Mouse (Mus musculus) limb, embryonic 14.5 days (tissue): ENCODE data around the gene Prkaa1. TPM values are rescaled to one million over a fixed set of nuclear protein-coding genes. Genes with fewer than 3 reads are reported as not detected.

Experiments used
- ATAC-seq: fragments of 200-750 bp; cut with Nextera tagmentation; 2 replicates; pipeline ENCODE4 v1.8.0; 2017; ENCODE audit warnings: low read depth, moderate number of reproducible peaks, moderate TSS enrichment; ENCODE audit not compliant: low FRiP score
- DNase-seq: peaks from one replicate; pipeline ENCODE4 v3.0.0-alpha.2; 2015; ENCODE audit warnings: low spot score
- H3K27ac ChIP-seq: fragments of 300-500 bp; sonication (generic); replicated peaks from 2 replicates; pipeline ENCODE4 v1.5.1; 2014; ENCODE audit warnings: low read depth, mild to moderate bottlenecking, low read length, moderate library complexity, mixed read lengths
- H3K27me3 ChIP-seq: fragments of 300-500 bp; sonication (generic); 2 replicates; pipeline ENCODE4 v1.6.1; 2014; ENCODE audit warnings: low read length, mixed read lengths; ENCODE audit not compliant: control insufficient read depth, insufficient read depth
- H3K36me3 ChIP-seq: fragments of 300-500 bp; sonication (generic); 2 replicates; pipeline ENCODE4 v1.6.1; 2014; ENCODE audit warnings: mild to moderate bottlenecking, low read length, moderate library complexity, mixed read lengths; ENCODE audit not compliant: control insufficient read depth, insufficient read depth
- H3K4me1 ChIP-seq: fragments of 300-500 bp; sonication (generic); 2 replicates; pipeline ENCODE4 v1.6.1; 2014; ENCODE audit warnings: antibody characterized with exemption, low read length, mixed read lengths; ENCODE audit not compliant: control insufficient read depth, insufficient read depth
- H3K4me2 ChIP-seq: fragments of 300-500 bp; sonication (generic); replicated peaks from 2 replicates; pipeline ENCODE4 v1.6.1; 2014; ENCODE audit warnings: low read depth, mild to moderate bottlenecking, low read length, moderate library complexity; ENCODE audit not compliant: severe bottlenecking
- H3K4me3 ChIP-seq: fragments of 300-500 bp; sonication (generic); replicated peaks from 2 replicates; pipeline ENCODE4 v1.5.1; 2014; ENCODE audit warnings: low read length
- H3K9ac ChIP-seq: fragments of 300-500 bp; sonication (generic); 2 replicates; pipeline ENCODE4 v1.6.1; 2014; ENCODE audit warnings: mild to moderate bottlenecking, low read depth, low read length, moderate library complexity; ENCODE audit not compliant: severe bottlenecking
- H3K9me3 ChIP-seq: fragments of 300-500 bp; sonication (generic); 2 replicates; pipeline ENCODE4 v1.6.1; 2016; ENCODE audit warnings: low read length; ENCODE audit not compliant: control insufficient read depth
- POLR2A ChIP-seq: fragments of 200-500 bp; IDR thresholded peaks from 2 replicates; pipeline ENCODE4 v1.8.0; 2012; ENCODE audit warnings: inconsistent platforms, mild to moderate bottlenecking, moderate library complexity, borderline replicate concordance; ENCODE audit not compliant: insufficient read depth, insufficient read length; ENCODE audit errors: extremely low read depth
- WGBS: fragments of 180-500 bp; shearing (Covaris S2); extraction: QIAGEN DNeasy Blood & Tissue Kit; methylation state at CpG from one replicate; pipeline ENCODE4 v1.1.7; 2014; 5-methylcytosine and 5-hydroxymethylcytosine counted together
- polyA plus RNA-seq, 2 experiments: library from polyadenylated mRNA; depleted of rRNA in 1 of 2; stranded (reverse) in 1 of 2; unstranded in 1 of 2; fragments of >200 nt; fragmentation: Nextera tagmentation in 1 of 2; extraction: Ambion mirVana in 1 of 2; gene quantifications; 2 replicates each; pipeline versions ENCODE4 v1.2.1 to v1.2.3; 2012 to 2014

Gene Prkaa1
- polyA plus RNA-seq, 2 experiments, result 13.5 to 17.7 TPM

GRCm38 (mm10) chr15:5106293-5106692 is 37.4 kb upstream of the Prkaa1 start:
- Histone ChIP-seq H3K9ac (no peak overlapping the region), H3K27me3 (no peaks in the 10 kb centered on the region), H3K36me3 (no peaks in the 10 kb centered on the region), H3K9me3 (no peaks in the 10 kb centered on the region), H3K4me2 (no peak overlapping the region), H3K4me3 (no peak overlapping the region), H3K27ac (no peak overlapping the region), H3K4me1 (no peaks in the 10 kb centered on the region)
- no peak for DNase-seq
- 48% methylated on average over 2 of the region's 2 CpGs for WGBS
- no peak for TF ChIP-seq POLR2A
- ATAC-seq, result no peak

- H3K9ac ChIP-seq, result no peak within 1 kb of the TSS
- no peak for ATAC-seq
Observed at GRCm38 (mm10) chr15:5107686-5108654, 35.7 kb upstream of the Prkaa1 start, which contains the start of gene Card6. TSS of gene Card6 (minus strand) at chr15:5108539.

GRCm38 (mm10) chr15:5108655-5109040 is 35.0 kb upstream of the Prkaa1 start:
- Histone ChIP-seq H3K9ac (no peak overlapping the region), H3K4me2 (no peak overlapping the region), H3K4me1 (no peaks in the 10 kb centered on the region), H3K27ac (no peak overlapping the region), H3K36me3 (no peaks in the 10 kb centered on the region), H3K27me3 (no peaks in the 10 kb centered on the region), H3K4me3 (no peak overlapping the region), H3K9me3 (no peaks in the 10 kb centered on the region)
- TF ChIP-seq POLR2A, result no peak
- ATAC-seq, result no peak
- 73% methylated on average over 3 of the region's 3 CpGs for WGBS
- no peak for DNase-seq

More at GRCm38 (mm10) chr15:5107686-5108654, 35.7 kb upstream of the Prkaa1 start, which contains the start of gene Card6:
- Histone ChIP-seq H3K4me2 (no peak within 1 kb of the TSS), H3K4me1 (no peaks in the 10 kb centered on the region), H3K36me3 (no peaks in the 10 kb centered on the region), H3K27ac (no peak within 1 kb of the TSS), H3K27me3 (no peaks in the 10 kb centered on the region), H3K4me3 (no peak within 1 kb of the TSS; the same call in 1 of the 2 replicates), H3K9me3 (no peaks in the 10 kb centered on the region)
- WGBS, result 68% methylated on average over 21 of the region's 21 CpGs
- no peak for TF ChIP-seq POLR2A
- DNase-seq, result no peak

GRCm38 (mm10) chr15:5112651-5113050 is 31.0 kb upstream of the Prkaa1 start:
- Histone ChIP-seq H3K27me3 (no peaks in the 10 kb centered on the region), H3K9me3 (no peaks in the 10 kb centered on the region), H3K4me3 (no peak overlapping the region), H3K27ac (no peak overlapping the region), H3K4me2 (no peak overlapping the region), H3K36me3 (peaks cover 3% of the 10 kb centered on the region), H3K9ac (no peak overlapping the region), H3K4me1 (peaks cover 3% of the 10 kb centered on the region)
- no peak for ATAC-seq
- DNase-seq, result no peak
- WGBS, result 82% methylated on average over 3 of the region's 3 CpGs
- TF ChIP-seq POLR2A, result no peak

GRCm38 (mm10) chr15:5115173-5115572 is 28.5 kb upstream of the Prkaa1 start:
- Histone ChIP-seq H3K4me2 (peak overlapping the region; percentile 52), H3K4me3 (peak overlapping the region; percentile 89), H3K27ac (peak overlapping the region; percentile 94), H3K27me3 (no peaks in the 10 kb centered on the region), H3K9ac (peak overlapping the region; percentile 73), H3K4me1 (peaks cover 7% of the 10 kb centered on the region), H3K9me3 (no peaks in the 10 kb centered on the region), H3K36me3 (peaks cover 28% of the 10 kb centered on the region)
- no peak for ATAC-seq
- WGBS, result 52% methylated on average over 8 of the region's 8 CpGs
- no peak for TF ChIP-seq POLR2A
- DNase-seq, result no peak
